Mouse (Mus musculus): Measurements from ENCODE around the gene Smarcd3. TPM values are rescaled to one million over a fixed set of nuclear protein-coding genes. Genes with fewer than 3 reads are reported as not detected.
A peak's percentile ranks its signal among the peaks of the same experiment; 100 is the strongest.

Gene Smarcd3
- polyA plus RNA-seq, 1 experiment = 5.0 TPM

- Histone ChIP-seq H3K27me3 (ENCODE audit: control insufficient read depth, insufficient read depth, low read length) (no peaks in the 10 kb centered on the region), H3K4me1 (ENCODE audit: control insufficient read depth, insufficient read depth, low read length) (peaks cover 21% of the 10 kb centered on the region), H3K36me3 (ENCODE audit: control insufficient read depth, insufficient read depth, low read length) (no peaks in the 10 kb centered on the region), H3K4me3 (ENCODE audit: control insufficient read depth, low read depth, low read length) (no peak overlapping the region), H3K27ac (ENCODE audit: control insufficient read depth, insufficient read depth, low read depth, low read length) (no peak overlapping the region; the same call in 1 of the 2 replicates)
- TF ChIP-seq CTCF (IDR thresholded peaks at IDR 0.05; ENCODE audit: control insufficient read depth, insufficient read depth, insufficient replicate concordance, low read depth, low read length) (no peak), POLR2A (IDR thresholded peaks at IDR 0.05; ENCODE audit: control insufficient read depth, low read depth, low read length) (no peak)
Observed at GRCm38 (mm10) chr5:24605980-24606665, 18.1 kb downstream of the Smarcd3 start.

- Histone ChIP-seq H3K27ac (ENCODE audit: control insufficient read depth, insufficient read depth, low read depth, low read length) (peak overlapping the region; percentile 32), H3K27me3 (ENCODE audit: control insufficient read depth, insufficient read depth, low read length) (no peaks in the 10 kb centered on the region), H3K4me1 (ENCODE audit: control insufficient read depth, insufficient read depth, low read length) (peaks cover 24% of the 10 kb centered on the region), H3K36me3 (ENCODE audit: control insufficient read depth, insufficient read depth, low read length) (no peaks in the 10 kb centered on the region), H3K4me3 (ENCODE audit: control insufficient read depth, low read depth, low read length) (no peak overlapping the region)
- TF ChIP-seq CTCF (IDR thresholded peaks at IDR 0.05; ENCODE audit: control insufficient read depth, insufficient read depth, insufficient replicate concordance, low read depth, low read length) (no peak), POLR2A (IDR thresholded peaks at IDR 0.05; ENCODE audit: control insufficient read depth, low read depth, low read length) (no peak)
Observed at GRCm38 (mm10) chr5:24605321-24605979, 18.8 kb downstream of the Smarcd3 start.

- Histone ChIP-seq H3K27me3 (ENCODE audit: control insufficient read depth, insufficient read depth, low read length) (no peaks in the 10 kb centered on the region), H3K27ac (ENCODE audit: control insufficient read depth, insufficient read depth, low read depth, low read length) (peak overlapping the region; percentile 81), H3K4me3 (ENCODE audit: control insufficient read depth, low read depth, low read length) (peak overlapping the region; percentile 75), H3K4me1 (ENCODE audit: control insufficient read depth, insufficient read depth, low read length) (peaks cover 24% of the 10 kb centered on the region), H3K36me3 (ENCODE audit: control insufficient read depth, insufficient read depth, low read length) (no peaks in the 10 kb centered on the region)
- TF ChIP-seq POLR2A (IDR thresholded peaks at IDR 0.05; ENCODE audit: control insufficient read depth, low read depth, low read length) (peak; percentile 40; the same call in 1 of the 2 replicates), CTCF (IDR thresholded peaks at IDR 0.05; ENCODE audit: control insufficient read depth, insufficient read depth, insufficient replicate concordance, low read depth, low read length) (no peak)
Observed at GRCm38 (mm10) chr5:24604656-24605100, 19.5 kb downstream of the Smarcd3 start.

GRCm38 (mm10) chr5:24604080-24604655, 20.0 kb downstream of the Smarcd3 start:
- TF ChIP-seq CTCF (IDR thresholded peaks at IDR 0.05; ENCODE audit: control insufficient read depth, insufficient read depth, insufficient replicate concordance, low read depth, low read length) (no peak), POLR2A (IDR thresholded peaks at IDR 0.05; ENCODE audit: control insufficient read depth, low read depth, low read length) (no peak)
- H3K36me3 ChIP-seq (ENCODE audit: control insufficient read depth, insufficient read depth, low read length) = no peaks in the 10 kb centered on the region
- H3K27me3 ChIP-seq (ENCODE audit: control insufficient read depth, insufficient read depth, low read length) = no peaks in the 10 kb centered on the region
- H3K27ac ChIP-seq (ENCODE audit: control insufficient read depth, insufficient read depth, low read depth, low read length) = peak overlapping the region; percentile 81
- H3K4me3 ChIP-seq (ENCODE audit: control insufficient read depth, low read depth, low read length) = peak overlapping the region; percentile 75
- H3K4me1 ChIP-seq (ENCODE audit: control insufficient read depth, insufficient read depth, low read length) = peaks cover 24% of the 10 kb centered on the region

- no peak for TF ChIP-seq CTCF (IDR thresholded peaks at IDR 0.05; ENCODE audit: control insufficient read depth, insufficient read depth, insufficient replicate concordance, low read depth, low read length)
- TF ChIP-seq POLR2A (IDR thresholded peaks at IDR 0.05; ENCODE audit: control insufficient read depth, low read depth, low read length) = no peak
- Histone ChIP-seq H3K4me3 (ENCODE audit: control insufficient read depth, low read depth, low read length) (no peak overlapping the region), H3K27ac (ENCODE audit: control insufficient read depth, insufficient read depth, low read depth, low read length) (peak overlapping the region; percentile 14), H3K4me1 (ENCODE audit: control insufficient read depth, insufficient read depth, low read length) (peaks cover 27% of the 10 kb centered on the region), H3K36me3 (ENCODE audit: control insufficient read depth, insufficient read depth, low read length) (no peaks in the 10 kb centered on the region), H3K27me3 (ENCODE audit: control insufficient read depth, insufficient read depth, low read length) (no peaks in the 10 kb centered on the region)
Observed at GRCm38 (mm10) chr5:24603431-24604010, 20.7 kb downstream of the Smarcd3 start.

GRCm38 (mm10) chr5:24602751-24603343, 21.4 kb downstream of the Smarcd3 start:
- H3K4me1 ChIP-seq (ENCODE audit: control insufficient read depth, insufficient read depth, low read length) = peaks cover 31% of the 10 kb centered on the region
- no peaks in the 10 kb centered on the region for H3K36me3 ChIP-seq (ENCODE audit: control insufficient read depth, insufficient read depth, low read length)
- peak overlapping the region; percentile 81 for H3K4me3 ChIP-seq (ENCODE audit: control insufficient read depth, low read depth, low read length)
- peak overlapping the region; percentile 37 for H3K27ac ChIP-seq (ENCODE audit: control insufficient read depth, insufficient read depth, low read depth, low read length)
- TF ChIP-seq POLR2A (IDR thresholded peaks at IDR 0.05; ENCODE audit: control insufficient read depth, low read depth, low read length) (peak; percentile 20; the same call in 1 of the 2 replicates), CTCF (IDR thresholded peaks at IDR 0.05; ENCODE audit: control insufficient read depth, insufficient read depth, insufficient replicate concordance, low read depth, low read length) (no peak)
- no peaks in the 10 kb centered on the region for H3K27me3 ChIP-seq (ENCODE audit: control insufficient read depth, insufficient read depth, low read length)

Data from testis, adult 2 months (tissue).